In genomic region chr2:147023067-147023466, GRCm38 (mm10) we compare ENCODE assay signal across 22 mouse cellular contexts. TPM values are rescaled to one million over a fixed set of nuclear protein-coding genes. Genes with fewer than 3 reads are reported as not detected.
DNase-seq lines count a peak whose midpoint lies in the region; ATAC-seq lines count a peak whose summit lies in the region.
"Had no signal": no experiment of that assay in that cellular context is flagged by ENCODE, and none has a peak within 500 bp of the region (broad histone marks: within the 10 kb centered on the region; RNA-seq: fewer than 3 reads in every experiment).

No protein-coding gene starts in this region.

- ATAC-seq in CD4-positive, CD25-positive, alpha-beta regulatory T cell, adult 4 months: peak; percentile 71
- ATAC-seq in activated CD4-positive, CD25-positive, alpha-beta regulatory T cell, adult 4 months: peak; percentile 60
- peak; percentile 75 for ATAC-seq in inflammation-experienced regulatory T-cells, adult 6 months
- no peak for ATAC-seq in neural tube, embryonic 15.5 days (ENCODE audit: low FRiP score)
- no peak for ATAC-seq in hindbrain, embryonic 14.5 days (ENCODE audit: low FRiP score)
- ATAC-seq: Patski had no signal

- intact Hi-C loops in heart, postnatal 14 days (cut with DNase I): no loop called here

- WGBS in neural tube, embryonic 15.5 days: 95% methylated on average over 5 of the region's 5 CpGs
- WGBS in hindbrain, embryonic 14.5 days: 91% methylated on average over 5 of the region's 5 CpGs

- no peaks in the 10 kb centered on the region for H3K9me3 ChIP-seq in neural tube, embryonic 15.5 days (replicated peaks)
- no peaks in the 10 kb centered on the region for H3K9me3 ChIP-seq in hindbrain, embryonic 14.5 days (ENCODE audit: control insufficient read depth, low read length)
- H3K9me3 ChIP-seq: G1E had no signal

- no peak overlapping the region for H3K4me3 ChIP-seq in neural tube, embryonic 15.5 days (replicated peaks)
- H3K4me3 ChIP-seq in hindbrain, embryonic 14.5 days (replicated peaks; ENCODE audit: low read length): no peak overlapping the region

- H3K4me2 ChIP-seq in neural tube, embryonic 15.5 days: no peak overlapping the region
- H3K4me2 ChIP-seq in hindbrain, embryonic 14.5 days (replicated peaks): no peak overlapping the region

- no peak overlapping the region for H3K27ac ChIP-seq in neural tube, embryonic 15.5 days (replicated peaks)
- no peak overlapping the region for H3K27ac ChIP-seq in hindbrain, embryonic 14.5 days

- no peaks in the 10 kb centered on the region for H3K4me1 ChIP-seq in neural tube, embryonic 15.5 days
- no peaks in the 10 kb centered on the region for H3K4me1 ChIP-seq in hindbrain, embryonic 14.5 days (replicated peaks; ENCODE audit: control insufficient read depth, insufficient read depth, low read length)

- H3K9ac ChIP-seq in neural tube, embryonic 15.5 days (replicated peaks): no peak overlapping the region
- no peak overlapping the region for H3K9ac ChIP-seq in hindbrain, embryonic 14.5 days

- DNase-seq in naive thymus-derived CD4-positive, alpha-beta T cell, adult 2 months (ENCODE audit: low read depth): peak; percentile 29
- no peak for DNase-seq in heart, postnatal 14 days
- no peak for DNase-seq in hindbrain, embryonic 14.5 days (ENCODE audit: low spot score)
- DNase-seq in left cerebral cortex, adult 18-20 months (ENCODE audit: low spot score in 2 of 2): no peak
- DNase-seq: adrenal gland, adult 2 months; adrenal gland, adult 8-10 months; adrenal gland, postnatal 10 days; adrenal gland, postnatal 14 days; adrenal gland, postnatal 25 days; adrenal gland, postnatal 36 days; B cell, adult 2 months; cerebellum, adult 11 months; cerebellum, adult 11-12 months; cerebellum, adult 18-20 months; cerebellum, adult 2 months had no signal

- no peaks in the 10 kb centered on the region for H3K27me3 ChIP-seq in neural tube, embryonic 15.5 days (replicated peaks)
- H3K27me3 ChIP-seq in hindbrain, embryonic 14.5 days (ENCODE audit: control insufficient read depth, insufficient read depth, low read length): no peaks in the 10 kb centered on the region
- H3K27me3 ChIP-seq: CH12.LX, Patski had no signal

- peaks cover 11% of the 10 kb centered on the region for H3K36me3 ChIP-seq in neural tube, embryonic 15.5 days
- peaks cover 31% of the 10 kb centered on the region for H3K36me3 ChIP-seq in hindbrain, embryonic 14.5 days (replicated peaks; ENCODE audit: control insufficient read depth, insufficient read depth)

RNA-seq across cellular contexts. Expression of gene Xrn2, which starts 10.3 kb away (rescaled TPM):
- polyA plus RNA-seq in CD4-positive, CD25-positive, alpha-beta regulatory T cell, adult 4 months (2017; shearing (Covaris generic)): 100 to 1,000 TPM; 166 to 178 TPM
- 100 to 1,000 TPM; 173 to 239 TPM for polyA plus RNA-seq in activated CD4-positive, CD25-positive, alpha-beta regulatory T cell, adult 4 months (2017; shearing (Covaris generic))
- 100 to 1,000 TPM; 165 to 218 (median 179) TPM for polyA plus RNA-seq in inflammation-experienced regulatory T-cells, adult 6 months (2017; shearing (Covaris generic))
- 10 to 100 TPM; 23.6 to 28.0 TPM for total RNA-seq in heart, postnatal 14 days (2021)
- 60.1 and 67.7 TPM in 2 replicates for polyA plus RNA-seq in neural tube, embryonic 15.5 days (2015; fragmentation: Nextera tagmentation; extraction: Ambion mirVana)
- polyA plus RNA-seq in hindbrain, embryonic 14.5 days (2014; fragmentation: Nextera tagmentation; extraction: Ambion mirVana): 80.9 and 83.2 TPM in 2 replicates
- 10 to 100 TPM; 39.7 to 40.1 TPM for total RNA-seq in left cerebral cortex, adult 18-20 months (2021)

Comparison
In these comparisons a context has a peak if more than half of its experiments do, and no peak if none do; other contexts are left out.
1. ATAC-seq: peak in CD4-positive, CD25-positive, alpha-beta regulatory T cell, adult 4 months (single experiment), activated CD4-positive, CD25-positive, alpha-beta regulatory T cell, adult 4 months (single experiment) and inflammation-experienced regulatory T-cells, adult 6 months (single experiment); none in neural tube, embryonic 15.5 days (single experiment) and hindbrain, embryonic 14.5 days (single experiment).